Mouse (Mus musculus): Measurements from ENCODE around the gene Ppp1r7. TPM values are rescaled to one million over a fixed set of nuclear protein-coding genes. Genes with fewer than 3 reads are reported as not detected.

Gene Ppp1r7
- polyA plus RNA-seq, 1 experiment from 2014 or later = 28.6 TPM

DNA sequence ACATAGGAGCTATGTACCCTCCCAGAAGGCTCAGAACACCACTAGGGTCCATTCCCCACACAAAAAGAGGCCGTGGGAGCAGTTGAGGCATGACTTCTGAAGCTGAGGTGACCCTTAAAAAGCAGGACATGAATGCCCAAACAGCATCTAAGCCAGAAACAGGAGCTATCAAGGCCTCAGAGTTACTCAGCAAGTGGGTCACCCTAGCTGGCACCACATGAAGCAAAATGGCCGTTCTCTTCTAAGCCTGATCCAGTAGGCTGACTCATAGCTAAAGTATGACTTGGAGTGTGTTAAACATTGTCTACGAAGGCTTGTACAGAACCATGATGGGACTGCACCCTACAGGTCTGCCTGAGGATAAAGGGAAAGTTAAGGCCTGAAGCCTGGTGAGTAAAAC lies 16.2 kb upstream of the Ppp1r7 start:
- DNase-seq (ENCODE audit: low spot score) (no peak), ATAC-seq (peak; percentile 28; the same call in 1 of the 2 replicates)
- H3K4me2 ChIP-seq (replicated peaks; ENCODE audit: low read depth, low read length) = no peak overlapping the region
- no peaks in the 10 kb centered on the region for H3K4me1 ChIP-seq (ENCODE audit: insufficient read depth, low read depth, low read length)
- no peaks in the 10 kb centered on the region for H3K9me3 ChIP-seq (ENCODE audit: low read length)
- no peaks in the 10 kb centered on the region for H3K27me3 ChIP-seq (replicated peaks; ENCODE audit: insufficient read depth, low read length)
- WGBS = 81% methylated on average over 3 of the region's 3 CpGs
- TF ChIP-seq EP300 (IDR thresholded peaks at IDR 0.05) = no peak
- no peak for TF ChIP-seq CTCF (IDR thresholded peaks at IDR 0.05)
- no peak overlapping the region for H3K9ac ChIP-seq (replicated peaks; ENCODE audit: low read depth)
- H3K27ac ChIP-seq (ENCODE audit: low read length) = no peak overlapping the region
- no peaks in the 10 kb centered on the region for H3K36me3 ChIP-seq (ENCODE audit: insufficient read depth, low read length)
- no peak overlapping the region for H3K4me3 ChIP-seq (ENCODE audit: low read depth, low read length)

DNA sequence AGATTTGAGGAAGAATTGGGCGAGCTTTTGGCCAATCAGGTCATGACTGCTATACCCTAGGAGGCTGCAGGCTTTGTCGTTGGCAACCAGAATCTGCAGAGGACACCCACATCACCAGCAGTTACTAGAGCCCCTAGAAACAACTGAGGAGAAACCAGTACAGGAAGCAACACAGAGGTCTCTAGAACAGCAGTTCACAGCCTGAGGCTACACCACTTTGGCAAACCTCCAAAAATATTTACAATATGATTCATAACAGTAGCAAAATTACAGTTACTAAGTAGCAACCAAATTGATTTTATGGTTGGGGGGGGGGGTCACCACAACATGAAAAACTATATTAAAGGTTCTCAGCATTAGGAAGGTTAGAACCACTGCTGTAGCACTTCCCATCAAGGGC lies 8.0 kb upstream of the Ppp1r7 start:
- WGBS = 90% methylated on average over 2 of the region's 2 CpGs
- no peaks in the 10 kb centered on the region for H3K27me3 ChIP-seq (replicated peaks; ENCODE audit: insufficient read depth, low read length)
- no peak overlapping the region for H3K9ac ChIP-seq (replicated peaks; ENCODE audit: low read depth)
- no peaks in the 10 kb centered on the region for H3K36me3 ChIP-seq (ENCODE audit: insufficient read depth, low read length)
- no peak overlapping the region for H3K27ac ChIP-seq (ENCODE audit: low read length)
- TF ChIP-seq EP300 (IDR thresholded peaks at IDR 0.05) (no peak), CTCF (IDR thresholded peaks at IDR 0.05) (no peak)
- no peak overlapping the region for H3K4me3 ChIP-seq (ENCODE audit: low read depth, low read length)
- ATAC-seq = no peak
- H3K4me1 ChIP-seq (ENCODE audit: insufficient read depth, low read depth, low read length) = no peaks in the 10 kb centered on the region
- peak; percentile 10 for DNase-seq (ENCODE audit: low spot score)
- H3K4me2 ChIP-seq (replicated peaks; ENCODE audit: low read depth, low read length) = no peak overlapping the region
- H3K9me3 ChIP-seq (ENCODE audit: low read length) = no peaks in the 10 kb centered on the region

DNA sequence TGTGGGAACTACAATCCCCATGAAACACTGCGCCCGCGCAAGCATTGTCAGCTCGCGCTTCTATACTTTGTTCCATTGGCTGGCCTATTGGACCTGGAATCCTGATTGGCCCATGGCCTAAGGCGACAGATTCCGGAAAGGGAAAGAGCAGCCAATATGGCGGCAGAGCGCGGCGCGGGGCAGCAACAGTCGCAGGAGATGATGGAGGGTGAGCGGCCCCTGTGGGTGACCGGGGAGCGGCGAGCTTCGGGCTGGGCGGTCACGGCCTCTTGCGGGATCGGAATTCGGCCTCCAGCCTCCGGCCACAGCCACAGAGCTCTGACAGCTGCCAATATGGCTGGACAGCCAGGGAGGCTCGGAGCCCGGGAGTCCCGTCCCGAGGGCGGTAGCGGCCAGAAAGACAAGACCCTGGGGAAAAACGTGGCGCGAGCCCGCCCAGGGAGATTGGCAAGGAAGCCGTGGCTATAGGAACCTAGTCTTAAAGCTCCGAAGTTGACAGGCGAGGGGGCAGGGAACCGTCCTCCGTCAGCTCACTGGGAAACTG lies 922 bp downstream of the Ppp1r7 start:
- H3K9ac ChIP-seq (replicated peaks; ENCODE audit: low read depth) = peak overlapping the region; percentile 75
- ATAC-seq (peak; percentile 96), DNase-seq (ENCODE audit: low spot score) (peak; percentile 98)
- no peak for TF ChIP-seq EP300 (IDR thresholded peaks at IDR 0.05)
- peak; percentile 67 for TF ChIP-seq CTCF (IDR thresholded peaks at IDR 0.05)
- no peaks in the 10 kb centered on the region for H3K27me3 ChIP-seq (replicated peaks; ENCODE audit: insufficient read depth, low read length)
- peak overlapping the region; percentile 91 for H3K4me3 ChIP-seq (ENCODE audit: low read depth, low read length)
- H3K27ac ChIP-seq (ENCODE audit: low read length) = peak overlapping the region; percentile 61; the same call in 1 of the 2 replicates
- peaks cover 7% of the 10 kb centered on the region; the same call in 1 of the 2 replicates for H3K4me1 ChIP-seq (ENCODE audit: insufficient read depth, low read depth, low read length)
- no peaks in the 10 kb centered on the region for H3K9me3 ChIP-seq (ENCODE audit: low read length)
- H3K36me3 ChIP-seq (ENCODE audit: insufficient read depth, low read length) = no peaks in the 10 kb centered on the region
- peak overlapping the region; percentile 84 for H3K4me2 ChIP-seq (replicated peaks; ENCODE audit: low read depth, low read length)
- 1% methylated on average over 39 of the region's 39 CpGs for WGBS

DNA sequence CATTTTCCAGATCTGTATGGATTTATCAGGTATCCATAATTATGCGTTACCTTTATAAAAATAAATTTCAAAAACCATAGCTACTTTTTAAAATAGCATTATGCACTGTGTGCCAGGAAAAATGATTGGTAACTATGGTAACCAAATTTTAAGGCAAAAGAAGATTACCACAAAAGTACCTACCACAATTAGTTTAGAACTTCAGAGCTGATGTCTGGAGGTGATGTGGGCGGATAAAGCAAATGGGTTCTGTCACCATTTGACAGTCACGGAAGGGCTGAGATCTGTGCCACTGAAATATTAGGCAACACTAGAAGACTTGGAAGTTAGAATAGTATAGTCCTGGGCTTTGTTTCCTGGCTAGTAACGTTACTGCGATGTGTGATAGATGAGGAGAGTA lies 4.5 kb downstream of the Ppp1r7 start:
- DNase-seq (ENCODE audit: low spot score) = no peak
- Histone ChIP-seq H3K4me2 (replicated peaks; ENCODE audit: low read depth, low read length) (no peak overlapping the region), H3K27me3 (replicated peaks; ENCODE audit: insufficient read depth, low read length) (no peaks in the 10 kb centered on the region), H3K27ac (ENCODE audit: low read length) (no peak overlapping the region), H3K9me3 (ENCODE audit: low read length) (no peaks in the 10 kb centered on the region), H3K9ac (replicated peaks; ENCODE audit: low read depth) (no peak overlapping the region), H3K4me3 (ENCODE audit: low read depth, low read length) (no peak overlapping the region), H3K36me3 (ENCODE audit: insufficient read depth, low read length) (peaks cover 3% of the 10 kb centered on the region; the same call in 1 of the 2 replicates), H3K4me1 (ENCODE audit: insufficient read depth, low read depth, low read length) (peaks cover 7% of the 10 kb centered on the region; the same call in 1 of the 2 replicates)
- no peak for ATAC-seq
- TF ChIP-seq CTCF (IDR thresholded peaks at IDR 0.05) (no peak), EP300 (IDR thresholded peaks at IDR 0.05) (no peak)
- 77% methylated on average over 5 of the region's 5 CpGs for WGBS

DNA sequence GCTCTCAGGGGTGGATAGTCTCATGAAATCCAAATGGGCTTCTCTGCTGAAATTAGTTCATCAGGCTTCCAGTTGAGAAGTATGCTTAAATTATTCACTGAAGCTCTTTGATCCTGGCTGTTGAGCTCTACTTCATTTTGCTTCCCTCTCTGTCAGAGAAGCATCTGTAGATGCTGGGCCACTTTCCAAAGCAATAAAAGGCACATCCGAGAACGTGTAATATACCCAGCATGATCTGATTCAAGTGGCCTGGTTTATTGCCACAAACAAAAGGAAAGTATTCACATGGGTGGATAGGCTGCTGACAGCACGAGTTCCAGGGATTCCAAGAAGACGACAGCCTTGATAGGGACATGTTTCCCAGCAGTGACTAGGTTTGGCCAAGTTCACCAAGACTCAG lies 7.0 kb downstream of the Ppp1r7 start:
- no peak for ATAC-seq
- no peak overlapping the region for H3K4me2 ChIP-seq (replicated peaks; ENCODE audit: low read depth, low read length)
- WGBS = 82% methylated on average over 4 of the region's 4 CpGs

DNA sequence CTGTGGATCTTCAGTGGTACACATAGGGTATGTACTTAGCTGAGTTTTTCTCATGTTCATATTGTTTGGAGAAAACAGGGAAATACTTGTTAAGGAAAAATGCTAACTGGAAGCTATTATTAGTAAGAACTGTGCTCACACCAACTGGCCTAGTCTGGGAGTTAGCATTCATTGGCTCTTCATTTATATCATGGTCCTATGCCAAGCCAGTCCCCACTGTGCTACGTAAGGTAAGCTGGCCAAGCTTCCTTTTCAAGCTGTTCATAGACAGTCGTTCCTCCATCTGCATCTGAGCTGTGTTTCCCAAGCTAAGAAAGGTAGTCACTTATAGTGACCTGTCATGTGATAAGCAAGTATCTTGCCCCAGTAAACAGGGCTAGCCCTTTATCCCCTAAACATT lies 10.1 kb downstream of the Ppp1r7 start:
- TF ChIP-seq EP300 (IDR thresholded peaks at IDR 0.05) (no peak), CTCF (IDR thresholded peaks at IDR 0.05) (no peak)
- Histone ChIP-seq H3K9ac (replicated peaks; ENCODE audit: low read depth) (no peak overlapping the region), H3K4me3 (ENCODE audit: low read depth, low read length) (no peak overlapping the region), H3K4me1 (ENCODE audit: insufficient read depth, low read depth, low read length) (no peaks in the 10 kb centered on the region), H3K27ac (ENCODE audit: low read length) (no peak overlapping the region), H3K27me3 (replicated peaks; ENCODE audit: insufficient read depth, low read length) (no peaks in the 10 kb centered on the region), H3K4me2 (replicated peaks; ENCODE audit: low read depth, low read length) (no peak overlapping the region), H3K36me3 (ENCODE audit: insufficient read depth, low read length) (peaks cover 14% of the 10 kb centered on the region; the same call in 1 of the 2 replicates), H3K9me3 (ENCODE audit: low read length) (no peaks in the 10 kb centered on the region)
- ATAC-seq (no peak), DNase-seq (ENCODE audit: low spot score) (no peak)
- 90% methylated on average over 2 of the region's 2 CpGs for WGBS

More for the DNA sequence above, 7.0 kb downstream of the Ppp1r7 start:
- no peaks in the 10 kb centered on the region for H3K9me3 ChIP-seq (ENCODE audit: low read length)
- H3K27me3 ChIP-seq (replicated peaks; ENCODE audit: insufficient read depth, low read length) = no peaks in the 10 kb centered on the region
- H3K4me3 ChIP-seq (ENCODE audit: low read depth, low read length) = no peak overlapping the region
- H3K4me1 ChIP-seq (ENCODE audit: insufficient read depth, low read depth, low read length) = no peaks in the 10 kb centered on the region
- DNase-seq (ENCODE audit: low spot score) = no peak
- H3K36me3 ChIP-seq (ENCODE audit: insufficient read depth, low read length) = peaks cover 14% of the 10 kb centered on the region; the same call in 1 of the 2 replicates
- no peak for TF ChIP-seq CTCF (IDR thresholded peaks at IDR 0.05)
- no peak for TF ChIP-seq EP300 (IDR thresholded peaks at IDR 0.05)
- no peak overlapping the region for H3K27ac ChIP-seq (ENCODE audit: low read length)
- H3K9ac ChIP-seq (replicated peaks; ENCODE audit: low read depth) = no peak overlapping the region

Measured in lung, postnatal 0 days (tissue).